Comparison of ENCODE assay signal across 28 mouse cellular contexts in genomic region chr17:52103891-52104290, GRCm38 (mm10).
"Had no signal": no experiment of that assay in that cellular context is flagged by ENCODE, and none has a peak within 500 bp of the region (broad histone marks: within the 10 kb centered on the region; RNA-seq: fewer than 3 reads in every experiment).

No protein-coding gene starts in this region.

- H3K9ac ChIP-seq: heart, embryonic 12.5 days; hindbrain, embryonic 12.5 days; hindbrain, embryonic 14.5 days; intestine, embryonic 15.5 days; kidney, embryonic 15.5 days; limb, embryonic 12.5 days; liver, embryonic 13.5 days; liver, embryonic 15.5 days had no signal

- ATAC-seq: hindbrain, embryonic 16.5 days; intestine, embryonic 15.5 days; intestine, postnatal 0 days had no signal

- H3K9me3 ChIP-seq: heart, embryonic 10.5 days; heart, embryonic 12.5 days; hindbrain, embryonic 10.5 days; hindbrain, embryonic 12.5 days; intestine, embryonic 15.5 days; kidney, embryonic 15.5 days; limb, embryonic 10.5 days; limb, embryonic 12.5 days; liver, embryonic 13.5 days; liver, embryonic 15.5 days had no signal

- H3K27ac ChIP-seq: gastrocnemius, adult 2 months; heart, embryonic 10.5 days; hindbrain, embryonic 10.5 days; hindbrain, embryonic 12.5 days; hindbrain, embryonic 14.5 days; intestine, embryonic 15.5 days; kidney, embryonic 15.5 days; kidney, postnatal 0 days; layer of hippocampus, adult 2 months; left cerebral cortex, adult 2 months; limb, embryonic 10.5 days; limb, embryonic 12.5 days; liver, embryonic 13.5 days; liver, embryonic 15.5 days had no signal

- H3K4me3 ChIP-seq: gastrocnemius, adult 2 months; heart, embryonic 10.5 days; heart, embryonic 12.5 days; hindbrain, embryonic 10.5 days; hindbrain, embryonic 12.5 days; intestine, embryonic 15.5 days; kidney, embryonic 15.5 days; layer of hippocampus, adult 2 months; left cerebral cortex, adult 2 months; limb, embryonic 10.5 days; limb, embryonic 12.5 days; liver, embryonic 13.5 days; liver, embryonic 15.5 days had no signal

- H3K27me3 ChIP-seq: heart, embryonic 12.5 days; hindbrain, embryonic 12.5 days; intestine, embryonic 15.5 days; kidney, embryonic 15.5 days; limb, embryonic 12.5 days; liver, embryonic 13.5 days; liver, embryonic 15.5 days had no signal

- DNase-seq: gastrocnemius, adult 2 months; gastrocnemius, postnatal 10 days; gastrocnemius, postnatal 25 days; heart, adult 18-20 months; heart, postnatal 10 days; heart, postnatal 4 days; kidney, adult 2 months; kidney, adult 9 months; kidney, postnatal 14 days; kidney, postnatal 4 days; liver; liver, embryonic 13.5 days had no signal

- H3K4me1 ChIP-seq: heart, embryonic 10.5 days; heart, embryonic 12.5 days; hindbrain, embryonic 10.5 days; hindbrain, embryonic 12.5 days; intestine, embryonic 15.5 days; kidney, embryonic 15.5 days; limb, embryonic 10.5 days; limb, embryonic 12.5 days; liver, embryonic 13.5 days; liver, embryonic 15.5 days had no signal

- H3K36me3 ChIP-seq: heart, embryonic 10.5 days; heart, embryonic 12.5 days; hindbrain, embryonic 10.5 days; hindbrain, embryonic 12.5 days; intestine, embryonic 15.5 days; kidney, embryonic 15.5 days; limb, embryonic 10.5 days; limb, embryonic 12.5 days; liver, embryonic 13.5 days; liver, embryonic 15.5 days had no signal

- H3K4me2 ChIP-seq: heart, embryonic 12.5 days; hindbrain, embryonic 12.5 days; hindbrain, embryonic 14.5 days; intestine, embryonic 15.5 days; kidney, embryonic 15.5 days; limb, embryonic 12.5 days; liver, embryonic 11.5 days; liver, embryonic 13.5 days; liver, embryonic 15.5 days had no signal
